8 mouse cellular contexts compared by ENCODE assay signal in the genomic region with DNA sequence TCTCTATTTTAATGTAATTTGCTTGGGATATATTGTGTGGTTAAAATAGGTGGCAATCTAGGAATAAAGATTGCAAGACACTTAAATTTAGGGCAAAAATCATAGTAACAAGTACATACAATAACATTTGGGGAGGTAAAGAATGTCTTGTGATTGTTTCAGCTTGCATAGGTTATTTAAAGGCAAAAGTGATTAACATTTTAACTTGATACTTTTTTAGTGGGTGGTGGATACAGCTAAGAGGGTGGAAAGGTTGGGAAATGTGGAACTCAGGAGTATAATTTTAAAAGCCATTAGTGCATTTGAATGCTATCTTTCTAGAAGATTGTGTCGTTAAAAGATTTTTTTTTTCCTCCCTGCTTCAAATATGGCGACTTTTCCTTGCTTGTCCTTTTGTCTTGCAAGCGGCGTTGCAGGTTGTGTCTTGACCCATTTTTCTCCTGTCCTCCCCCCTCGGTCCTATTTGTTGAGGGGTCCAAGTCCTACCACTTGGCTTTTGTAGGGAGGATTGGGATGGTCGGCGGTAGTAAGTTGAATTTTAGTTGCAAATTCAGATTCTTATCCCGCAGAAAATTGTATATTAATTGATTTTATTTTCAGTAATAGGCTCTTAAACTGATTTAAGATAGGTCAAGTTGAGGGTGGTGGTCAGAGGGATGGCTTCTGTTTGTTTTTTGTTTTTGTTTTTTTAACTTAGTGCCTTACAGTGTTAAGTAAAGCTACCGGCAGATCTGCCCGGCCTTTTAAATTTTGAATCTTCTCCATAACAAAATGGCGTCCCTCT. TPM values are rescaled to one million over a fixed set of nuclear protein-coding genes. Genes with fewer than 3 reads are reported as not detected.
DNase-seq lines count a peak whose midpoint lies in the region; ATAC-seq and TF ChIP-seq lines count a peak whose summit lies in the region.

No protein-coding gene starts in this region.

- peak; percentile 52 for DNase-seq in gastrocnemius, adult 2 months
- no peak for DNase-seq in gastrocnemius, postnatal 14 days
- peak; percentile 81 for DNase-seq in adipocyte (ENCODE audit: low spot score)
- no peak for DNase-seq in liver, adult 2 months (ENCODE audit: extremely low read depth, low read depth, low spot score)
- peak; percentile 70 for DNase-seq in neural tube, embryonic 11.5 days (ENCODE audit: low spot score)
- DNase-seq in urinary bladder, postnatal 25 days (ENCODE audit: low spot score) = no peak

- H3K27ac ChIP-seq in gastrocnemius, adult 2 months = peak overlapping the region; percentile 94
- peak overlapping the region; percentile 98 for H3K27ac ChIP-seq in embryonic facial prominence, embryonic 15.5 days (replicated peaks)
- peak overlapping the region; percentile 98 for H3K27ac ChIP-seq in hindbrain, embryonic 15.5 days (replicated peaks)
- peak overlapping the region; percentile 91 for H3K27ac ChIP-seq in liver, adult 2 months (replicated peaks; ENCODE audit: insufficient read depth, low read depth, low read length)
- peak overlapping the region; percentile 97 for H3K27ac ChIP-seq in neural tube, embryonic 11.5 days (ENCODE audit: low read depth, low read length)

- no peak for ATAC-seq in embryonic facial prominence, embryonic 15.5 days (ENCODE audit: insufficient number of reproducible peaks, low FRiP score, low TSS enrichment, low read depth)
- no peak for ATAC-seq in hindbrain, embryonic 15.5 days (ENCODE audit: low FRiP score, low read depth)
- no peak for ATAC-seq in neural tube, embryonic 11.5 days (ENCODE audit: insufficient read depth, low FRiP score, low TSS enrichment)

- TF ChIP-seq CTCF in gastrocnemius, adult 2 months (IDR thresholded peaks at IDR 0.05) = no peak
- TF ChIP-seq CTCF in liver, adult 2 months (IDR thresholded peaks at IDR 0.05; ENCODE audit: low read depth, low read length) = no peak

- peak overlapping the region; percentile 86 for H3K4me2 ChIP-seq in embryonic facial prominence, embryonic 15.5 days (replicated peaks)
- peak overlapping the region; percentile 78 for H3K4me2 ChIP-seq in hindbrain, embryonic 15.5 days
- H3K4me2 ChIP-seq in neural tube, embryonic 11.5 days (ENCODE audit: low read depth) = peak overlapping the region; percentile 92

- intact Hi-C loops in gastrocnemius, adult 2 months (cut with DNase I) = no loop called here
- intact Hi-C loops in gastrocnemius, postnatal 14 days (cut with DNase I; ENCODE audit: low total_unique reads) = no loop called here

- under 1% methylated on average over 11 of the region's 11 CpGs for WGBS in embryonic facial prominence, embryonic 15.5 days
- WGBS in hindbrain, embryonic 15.5 days = under 1% methylated on average over 11 of the region's 11 CpGs
- under 1% methylated on average over 11 of the region's 11 CpGs for WGBS in liver, adult 2 months
- WGBS in neural tube, embryonic 11.5 days = 0% methylated on average over 11 of the region's 11 CpGs

- peaks cover 6% of the 10 kb centered on the region for H3K36me3 ChIP-seq in embryonic facial prominence, embryonic 15.5 days
- peaks cover 1% of the 10 kb centered on the region; the same call in 1 of the 2 replicates for H3K36me3 ChIP-seq in hindbrain, embryonic 15.5 days
- H3K36me3 ChIP-seq in liver, adult 2 months (ENCODE audit: control insufficient read depth, insufficient read depth, low read length) = peaks cover 20% of the 10 kb centered on the region
- 0 out of 2 replicates have a peak, but pooled peaks cover 2% of the 10 kb centered on the region for H3K36me3 ChIP-seq in neural tube, embryonic 11.5 days (ENCODE audit: control insufficient read depth, insufficient read depth, low read length)

- H3K9me3 ChIP-seq in embryonic facial prominence, embryonic 15.5 days (replicated peaks) = no peaks in the 10 kb centered on the region
- no peaks in the 10 kb centered on the region for H3K9me3 ChIP-seq in hindbrain, embryonic 15.5 days
- no peaks in the 10 kb centered on the region for H3K9me3 ChIP-seq in neural tube, embryonic 11.5 days (ENCODE audit: control insufficient read depth, low read length)

- peaks cover 10% of the 10 kb centered on the region for H3K79me2 ChIP-seq in liver, adult 2 months (ENCODE audit: control insufficient read depth, insufficient read depth, low read length)

- peak overlapping the region; percentile 90 for H3K4me3 ChIP-seq in gastrocnemius, adult 2 months
- peak overlapping the region; percentile 80 for H3K4me3 ChIP-seq in embryonic facial prominence, embryonic 15.5 days (replicated peaks)
- peak overlapping the region; percentile 55 for H3K4me3 ChIP-seq in hindbrain, embryonic 15.5 days
- peak overlapping the region; percentile 95 for H3K4me3 ChIP-seq in liver, adult 2 months (ENCODE audit: insufficient read depth, low read depth, low read length)
- peak overlapping the region; percentile 82 for H3K4me3 ChIP-seq in neural tube, embryonic 11.5 days (ENCODE audit: low read depth, low read length)

- H3K9ac ChIP-seq in embryonic facial prominence, embryonic 15.5 days = peak overlapping the region; percentile 76
- H3K9ac ChIP-seq in hindbrain, embryonic 15.5 days = peak overlapping the region; percentile 76
- peak overlapping the region; percentile 92 for H3K9ac ChIP-seq in liver, adult 2 months (ENCODE audit: low read depth, low read length)
- H3K9ac ChIP-seq in neural tube, embryonic 11.5 days (ENCODE audit: low read length) = peak overlapping the region; percentile 98

- H3K4me1 ChIP-seq in embryonic facial prominence, embryonic 15.5 days = peaks cover 31% of the 10 kb centered on the region
- H3K4me1 ChIP-seq in hindbrain, embryonic 15.5 days (replicated peaks) = peaks cover 45% of the 10 kb centered on the region
- peaks cover 17% of the 10 kb centered on the region for H3K4me1 ChIP-seq in liver, adult 2 months (ENCODE audit: control insufficient read depth, insufficient read depth, low read length)
- H3K4me1 ChIP-seq in neural tube, embryonic 11.5 days (ENCODE audit: control insufficient read depth, insufficient read depth, low read length) = peaks cover 12% of the 10 kb centered on the region

- 0 out of 2 replicates have a peak, but pooled peaks have one; percentile 22 for TF ChIP-seq POLR2A in liver, adult 2 months (IDR thresholded peaks at IDR 0.05; ENCODE audit: extremely low read depth, insufficient read depth, low read length)

- no peaks in the 10 kb centered on the region for H3K27me3 ChIP-seq in embryonic facial prominence, embryonic 15.5 days
- no peaks in the 10 kb centered on the region for H3K27me3 ChIP-seq in hindbrain, embryonic 15.5 days
- no peaks in the 10 kb centered on the region for H3K27me3 ChIP-seq in liver, adult 2 months (ENCODE audit: control insufficient read depth, insufficient read depth, low read length)
- no peaks in the 10 kb centered on the region for H3K27me3 ChIP-seq in neural tube, embryonic 11.5 days (ENCODE audit: control insufficient read depth, insufficient read depth, low read length)

RNA-seq across cellular contexts. Expression of gene Ppp1r10, which starts 2.2 kb away (rescaled TPM):
- total RNA-seq in gastrocnemius, adult 2 months (2021) = 10 to 100 TPM; 15.6 to 34.8 TPM
- 10 to 100 TPM; 26.0 to 28.3 TPM for total RNA-seq in gastrocnemius, postnatal 14 days (2021)
- 39.2 and 39.5 TPM in 2 replicates for polyA plus RNA-seq in embryonic facial prominence, embryonic 15.5 days (2015; fragmentation: Nextera tagmentation; extraction: Ambion mirVana)
- 41.1 and 43.0 TPM in 2 replicates for polyA plus RNA-seq in hindbrain, embryonic 15.5 days (2015; fragmentation: Nextera tagmentation; extraction: Ambion mirVana)
- 14.6 and 14.7 TPM in 2 replicates for total RNA-seq in liver, adult 2 months (2014; rRNA removed)
- 15.8 and 30.0 TPM in 2 replicates for polyA plus RNA-seq in liver, adult 2 months (2012; rRNA removed)
- polyA plus RNA-seq in neural tube, embryonic 11.5 days (2014; fragmentation: Nextera tagmentation; extraction: Ambion mirVana) = 48.9 and 49.3 TPM in 2 replicates

RNA-seq across cellular contexts. Expression of gene Mrps18b, which starts 2.3 kb away (rescaled TPM):
- 10 to 100 TPM; 58.6 to 65.4 TPM for total RNA-seq in gastrocnemius, adult 2 months (2021)
- total RNA-seq in gastrocnemius, postnatal 14 days (2021) = 10 to 100 TPM; 51.6 to 51.9 TPM
- 72.5 and 75.7 TPM in 2 replicates for polyA plus RNA-seq in embryonic facial prominence, embryonic 15.5 days (2015; fragmentation: Nextera tagmentation; extraction: Ambion mirVana)
- polyA plus RNA-seq in hindbrain, embryonic 15.5 days (2015; fragmentation: Nextera tagmentation; extraction: Ambion mirVana) = 57.0 and 59.1 TPM in 2 replicates
- total RNA-seq in liver, adult 2 months (2014; rRNA removed) = 41.1 and 58.7 TPM in 2 replicates
- 89.5 and 106 TPM in 2 replicates for polyA plus RNA-seq in liver, adult 2 months (2012; rRNA removed)
- 67.9 and 72.0 TPM in 2 replicates for polyA plus RNA-seq in neural tube, embryonic 11.5 days (2014; fragmentation: Nextera tagmentation; extraction: Ambion mirVana)

RNA-seq across cellular contexts. Expression of gene Atat1, which starts 8.6 kb away (rescaled TPM):
- 1 to 10 TPM; 2.8 to 4.2 TPM for total RNA-seq in gastrocnemius, adult 2 months (2021)
- 1 to 10 TPM; 3.5 to 4.3 TPM for total RNA-seq in gastrocnemius, postnatal 14 days (2021)
- polyA plus RNA-seq in embryonic facial prominence, embryonic 15.5 days (2015; fragmentation: Nextera tagmentation; extraction: Ambion mirVana) = 64.5 and 77.7 TPM in 2 replicates
- 343 and 422 TPM in 2 replicates for polyA plus RNA-seq in hindbrain, embryonic 15.5 days (2015; fragmentation: Nextera tagmentation; extraction: Ambion mirVana)
- total RNA-seq in liver, adult 2 months (2014; rRNA removed) = 12.1 and 12.8 TPM in 2 replicates
- 37.4 and 47.5 TPM in 2 replicates for polyA plus RNA-seq in liver, adult 2 months (2012; rRNA removed)
- 213 and 214 TPM in 2 replicates for polyA plus RNA-seq in neural tube, embryonic 11.5 days (2014; fragmentation: Nextera tagmentation; extraction: Ambion mirVana)

RNA-seq across cellular contexts. Expression of gene 2310061I04Rik, which starts 21.2 kb away (rescaled TPM):
- 10 to 100 TPM; 73.0 to 78.4 TPM for total RNA-seq in gastrocnemius, adult 2 months (2021)
- total RNA-seq in gastrocnemius, postnatal 14 days (2021) = 10 to 100 TPM; 55.3 to 65.1 TPM
- 22.3 and 23.9 TPM in 2 replicates for polyA plus RNA-seq in embryonic facial prominence, embryonic 15.5 days (2015; fragmentation: Nextera tagmentation; extraction: Ambion mirVana)
- polyA plus RNA-seq in hindbrain, embryonic 15.5 days (2015; fragmentation: Nextera tagmentation; extraction: Ambion mirVana) = 63.7 and 68.6 TPM in 2 replicates
- 4.9 and 7.0 TPM in 2 replicates for total RNA-seq in liver, adult 2 months (2014; rRNA removed)
- 35.3 and 37.4 TPM in 2 replicates for polyA plus RNA-seq in liver, adult 2 months (2012; rRNA removed)
- 23.7 and 28.5 TPM in 2 replicates for polyA plus RNA-seq in neural tube, embryonic 11.5 days (2014; fragmentation: Nextera tagmentation; extraction: Ambion mirVana)

RNA-seq across cellular contexts. Expression of gene Dhx16, which starts 38.8 kb away (rescaled TPM):
- 10 to 100 TPM; 13.2 to 16.2 TPM for total RNA-seq in gastrocnemius, adult 2 months (2021)
- total RNA-seq in gastrocnemius, postnatal 14 days (2021) = 10 to 100 TPM; 10.5 to 11.9 TPM
- 40.7 and 50.6 TPM in 2 replicates for polyA plus RNA-seq in embryonic facial prominence, embryonic 15.5 days (2015; fragmentation: Nextera tagmentation; extraction: Ambion mirVana)
- polyA plus RNA-seq in hindbrain, embryonic 15.5 days (2015; fragmentation: Nextera tagmentation; extraction: Ambion mirVana) = 30.8 and 32.4 TPM in 2 replicates
- total RNA-seq in liver, adult 2 months (2014; rRNA removed) = 18.5 and 25.8 TPM in 2 replicates
- 41.4 and 52.2 TPM in 2 replicates for polyA plus RNA-seq in liver, adult 2 months (2012; rRNA removed)
- 42.9 and 51.3 TPM in 2 replicates for polyA plus RNA-seq in neural tube, embryonic 11.5 days (2014; fragmentation: Nextera tagmentation; extraction: Ambion mirVana)

Comparison
In these comparisons a context has a peak if more than half of its experiments do, and no peak if none do; other contexts are left out.
1. DNase-seq: peak in gastrocnemius, adult 2 months (single experiment), adipocyte (single experiment) and neural tube, embryonic 11.5 days (single experiment); none in gastrocnemius, postnatal 14 days (single experiment), liver, adult 2 months (single experiment) and urinary bladder, postnatal 25 days (single experiment).
2. Peak in every context shown above with its lines, with median percentiles within 50 percentile points of each other: H3K27ac ChIP-seq, H3K4me3 ChIP-seq, H3K4me2 ChIP-seq and H3K9ac ChIP-seq.